Mouse (Mus musculus) C2C12 (cell line): ENCODE results near the gene Tmc8. TPM values are rescaled to one million over a fixed set of nuclear protein-coding genes. Genes with fewer than 3 reads are reported as not detected.

Experiments
- H3K27me3 ChIP-seq: one replicate; pipeline ENCODE4 v1.6.1; 2011; ENCODE audit not compliant: control insufficient read depth, insufficient read depth, insufficient read length
- H3K36me3 ChIP-seq: one replicate; pipeline ENCODE4 v1.6.1; 2011; ENCODE audit not compliant: control insufficient read depth, insufficient read depth
- H3K4me3 ChIP-seq: one replicate; pipeline ENCODE4 v1.5.1; 2011; ENCODE audit warnings: mild to moderate bottlenecking, control low read depth; ENCODE audit not compliant: poor library complexity, insufficient read depth, severe bottlenecking
- H3K79me2 ChIP-seq: one replicate; pipeline ENCODE4 v1.6.1; 2011; ENCODE audit not compliant: control insufficient read depth, insufficient read depth
- H3K79me3 ChIP-seq: one replicate; pipeline ENCODE4 v1.6.1; 2011; ENCODE audit warnings: low read depth, control low read depth
- H3ac ChIP-seq: one replicate; pipeline ENCODE3; 2011; ENCODE audit warnings: low read depth; ENCODE audit not compliant: control insufficient read depth, insufficient read length
- CEBPB ChIP-seq: IDR thresholded peaks from one replicate; pipeline ENCODE4 v1.6.1; 2011; ENCODE audit warnings: low read depth, mild to moderate bottlenecking, control low read depth, moderate library complexity
- CTCF ChIP-seq: IDR thresholded peaks from one replicate; pipeline ENCODE4 v1.5.1; 2011; ENCODE audit not compliant: control insufficient read depth, insufficient read depth, insufficient read length
- FOSL1 ChIP-seq: IDR thresholded peaks from one replicate; pipeline ENCODE4 v1.8.0; 2011; ENCODE audit warnings: mild to moderate bottlenecking, low read length; ENCODE audit not compliant: poor library complexity, insufficient read depth, severe bottlenecking
- MAX ChIP-seq: IDR thresholded peaks from one replicate; pipeline ENCODE4 v1.6.1; 2011; ENCODE audit warnings: mild to moderate bottlenecking, control low read depth
- MYOD1 ChIP-seq: IDR thresholded peaks from one replicate; pipeline ENCODE4 v1.6.1; 2011; ENCODE audit warnings: low read depth; ENCODE audit not compliant: control insufficient read depth, insufficient read length
- MYOG ChIP-seq: IDR thresholded peaks from one replicate; pipeline ENCODE4 v1.6.1; 2011; ENCODE audit not compliant: control insufficient read depth, insufficient read length; ENCODE audit errors: extremely low read depth
- USF1 ChIP-seq: IDR thresholded peaks from one replicate; pipeline ENCODE4 v1.6.1; 2011; ENCODE audit warnings: low read depth, mild to moderate bottlenecking, control low read depth, moderate library complexity
- polyA plus RNA-seq: library from polyadenylated mRNA; unstranded; fragments of >200 nt; fragmentation: generic; extraction: Trizol; gene quantifications from one replicate; pipeline ENCODE4 v1.2.1, GENCODE M21; 2012; ENCODE audit warnings: missing spikeins

Tmc8 gene
- polyA plus RNA-seq, 1 experiment: 0.09 TPM

- Histone ChIP-seq H3ac (no peak overlapping the region), H3K4me3 (no peak overlapping the region), H3K79me3 (no peaks in the 10 kb centered on the region), H3K27me3 (no peaks in the 10 kb centered on the region), H3K36me3 (peaks cover 41% of the 10 kb centered on the region), H3K79me2 (no peaks in the 10 kb centered on the region)
- TF ChIP-seq MYOD1: no peak
- TF ChIP-seq MYOG: no peak
- TF ChIP-seq FOSL1: no peak
- no peak for TF ChIP-seq MAX
- no peak for TF ChIP-seq CTCF
- TF ChIP-seq CEBPB: no peak
- no peak for TF ChIP-seq USF1
Measured at GRCm38 (mm10) chr11:117743454-117744030, 38.3 kb upstream of the Tmc8 start.

GRCm38 (mm10) chr11:117748628-117749027, 33.2 kb upstream of the Tmc8 start:
- H3K4me3 ChIP-seq: no peak overlapping the region
- no peak for TF ChIP-seq MYOG
- no peak for TF ChIP-seq MYOD1
- TF ChIP-seq FOSL1: no peak
- TF ChIP-seq USF1: no peak
- no peak for TF ChIP-seq CTCF
- no peak for TF ChIP-seq CEBPB
- TF ChIP-seq MAX: no peak
- no peaks in the 10 kb centered on the region for H3K79me2 ChIP-seq
- H3K79me3 ChIP-seq: no peaks in the 10 kb centered on the region
- no peak overlapping the region for H3ac ChIP-seq
- peaks cover 41% of the 10 kb centered on the region for H3K36me3 ChIP-seq
- H3K27me3 ChIP-seq: no peaks in the 10 kb centered on the region

GRCm38 (mm10) chr11:117749414-117749813, 32.5 kb upstream of the Tmc8 start:
- Histone ChIP-seq H3K79me2 (no peaks in the 10 kb centered on the region), H3K79me3 (no peaks in the 10 kb centered on the region), H3K4me3 (no peak overlapping the region), H3K36me3 (peaks cover 43% of the 10 kb centered on the region), H3ac (no peak overlapping the region), H3K27me3 (no peaks in the 10 kb centered on the region)
- TF ChIP-seq MYOD1: no peak
- no peak for TF ChIP-seq USF1
- no peak for TF ChIP-seq FOSL1
- TF ChIP-seq CEBPB: no peak
- TF ChIP-seq MYOG: no peak
- no peak for TF ChIP-seq CTCF
- TF ChIP-seq MAX: no peak

- peaks cover 59% of the 10 kb centered on the region for H3K36me3 ChIP-seq
- TF ChIP-seq CEBPB (no peak), USF1 (no peak), MAX (no peak), CTCF (no peak), FOSL1 (no peak), MYOG (no peak)
- no peaks in the 10 kb centered on the region for H3K79me2 ChIP-seq
- H3ac ChIP-seq: no peak overlapping the region
- H3K79me3 ChIP-seq: no peaks in the 10 kb centered on the region
- no peak overlapping the region for H3K4me3 ChIP-seq
- H3K27me3 ChIP-seq: no peaks in the 10 kb centered on the region
Measured at GRCm38 (mm10) chr11:117751544-117751943, 30.3 kb upstream of the Tmc8 start.

GRCm38 (mm10) chr11:117755891-117756290, 26.0 kb upstream of the Tmc8 start:
- Histone ChIP-seq H3K36me3 (peaks cover 42% of the 10 kb centered on the region), H3K79me2 (no peaks in the 10 kb centered on the region), H3ac (no peak overlapping the region), H3K4me3 (no peak overlapping the region), H3K27me3 (no peaks in the 10 kb centered on the region), H3K79me3 (no peaks in the 10 kb centered on the region)
- TF ChIP-seq CEBPB (no peak), FOSL1 (no peak), MYOD1 (no peak), CTCF (no peak), USF1 (no peak), MYOG (no peak), MAX (no peak)

- Histone ChIP-seq H3K27me3 (no peaks in the 10 kb centered on the region), H3K79me3 (no peaks in the 10 kb centered on the region), H3ac (no peak overlapping the region), H3K36me3 (peaks cover 33% of the 10 kb centered on the region), H3K4me3 (no peak overlapping the region), H3K79me2 (no peaks in the 10 kb centered on the region)
- TF ChIP-seq MYOD1 (no peak), CTCF (no peak), CEBPB (no peak), MYOG (no peak), FOSL1 (no peak), USF1 (no peak), MAX (no peak)
Measured at GRCm38 (mm10) chr11:117759267-117759666, 22.6 kb upstream of the Tmc8 start.
